Mouse (Mus musculus) heart, postnatal 0 days (tissue): ENCODE results near the gene Gda.

Experiments
- CTCF ChIP-seq: IDR thresholded peaks from 2 replicates; pipeline ENCODE4 v1.5.1; 2016; ENCODE audit warnings: antibody characterized with exemption, control low read depth, low read depth
- EP300 ChIP-seq: IDR thresholded peaks from 2 replicates; pipeline ENCODE4 v1.6.1; 2016; ENCODE audit warnings: antibody characterized with exemption, low read depth

DNA sequence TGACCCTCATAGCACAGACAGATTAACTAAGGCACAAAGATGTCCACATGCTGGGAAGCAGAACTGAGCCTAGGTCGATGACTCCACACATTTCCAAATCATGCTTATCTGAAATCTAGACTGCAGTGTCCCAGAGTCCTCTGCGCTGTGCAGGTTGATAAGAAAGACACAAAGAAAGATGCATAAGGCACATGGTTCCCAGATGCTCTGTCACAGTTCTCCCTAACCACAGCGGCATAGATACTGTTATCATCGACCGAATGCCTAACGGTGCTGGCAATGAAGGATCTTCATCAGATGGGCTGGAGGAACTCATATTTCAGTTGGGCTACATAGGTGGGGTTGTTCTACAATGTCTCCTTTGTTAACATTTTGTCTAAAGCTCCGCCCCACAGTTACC is 49.5 kb downstream of the Gda start:
- TF ChIP-seq CTCF (no peak), EP300 (no peak)
